20 mouse cellular contexts compared by ENCODE assay signal in the genomic region with DNA sequence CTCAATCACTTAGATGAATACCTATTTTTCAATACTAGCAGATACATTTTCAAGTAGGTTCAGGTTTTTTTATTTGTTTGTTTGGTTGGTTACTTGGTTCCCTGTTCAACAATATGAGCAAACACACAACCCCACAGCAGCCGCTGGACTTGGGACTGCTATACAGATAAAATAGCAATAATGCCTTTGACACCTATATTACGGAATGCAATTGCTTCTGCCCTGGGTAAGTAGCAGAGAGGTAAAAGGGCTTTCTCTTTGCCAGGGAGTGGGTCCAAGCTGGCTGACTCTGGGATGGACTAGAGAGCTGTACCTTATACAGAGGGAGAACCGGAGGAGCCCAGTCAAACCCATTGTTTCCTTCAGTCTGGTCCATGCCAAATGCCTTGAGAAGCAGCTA.
"Had no signal": no experiment of that assay in that cellular context is flagged by ENCODE, and none has a peak within 500 bp of the region (broad histone marks: within the 10 kb centered on the region; RNA-seq: fewer than 3 reads in every experiment).

No protein-coding gene starts in this region.

- H3K4me2 ChIP-seq: lung, embryonic 14.5 days; midbrain, embryonic 12.5 days; neural tube, embryonic 13.5 days; neural tube, embryonic 15.5 days; stomach, embryonic 15.5 days had no signal

- H3K9ac ChIP-seq: liver, embryonic 14.5 days; lung, embryonic 14.5 days; midbrain, embryonic 12.5 days; neural tube, embryonic 13.5 days; neural tube, embryonic 15.5 days; stomach, embryonic 15.5 days had no signal

- H3K4me3 ChIP-seq: megakaryocyte, embryonic 14.5 days; midbrain, embryonic 12.5 days; myocyte; neural tube, embryonic 13.5 days; neural tube, embryonic 15.5 days; stomach, embryonic 15.5 days had no signal

- H3K27me3 ChIP-seq: megakaryocyte, embryonic 14.5 days; midbrain, embryonic 12.5 days; neural tube, embryonic 13.5 days; neural tube, embryonic 15.5 days; stomach, embryonic 15.5 days had no signal

- H3K27ac ChIP-seq: liver, embryonic 14.5 days; midbrain, embryonic 12.5 days; neural tube, embryonic 13.5 days; neural tube, embryonic 15.5 days; stomach, embryonic 15.5 days had no signal

- H3K36me3 ChIP-seq: midbrain, embryonic 12.5 days; neural tube, embryonic 15.5 days; stomach, embryonic 15.5 days had no signal

- H3K9me3 ChIP-seq: megakaryocyte, embryonic 14.5 days; midbrain, embryonic 12.5 days; neural tube, embryonic 13.5 days; neural tube, embryonic 15.5 days; stomach, embryonic 15.5 days had no signal

- DNase-seq: lung, adult 18-20 months; lung, embryonic 14.5 days; lung, postnatal 10 days; lung, postnatal 4 days; midbrain, embryonic 14.5 days; retina, postnatal 1 day; right cerebral cortex, adult 18-20 months; right cerebral cortex, postnatal 25 days; right cerebral cortex, postnatal 4 days; thymus, adult 18-20 months; thymus, postnatal 14 days; thymus, postnatal 36 days had no signal

- ATAC-seq: midbrain, embryonic 16.5 days had no signal
